Mouse (Mus musculus) layer of hippocampus, postnatal 25 days (tissue): ENCODE measurements around the gene Etv6. TPM values are rescaled to one million over a fixed set of nuclear protein-coding genes. Genes with fewer than 3 reads are reported as not detected.

Experiments
- DNase-seq, 2 experiments: peaks; one replicate each; pipeline ENCODE4 v3.0.0; 2022; ENCODE audit warnings: mixed read lengths in 2 of 2, low spot score in 1 of 2; ENCODE audit errors: extremely low spot score in 1 of 2
- total RNA-seq, 2 experiments: library from RNA; stranded (reverse); gene quantifications; 2 replicates each; pipeline ENCODE4 v1.2.3; 2021

Etv6 gene
- total RNA-seq, 2 experiments from 2014 or later = 9.2 to 10.3 TPM

DNA sequence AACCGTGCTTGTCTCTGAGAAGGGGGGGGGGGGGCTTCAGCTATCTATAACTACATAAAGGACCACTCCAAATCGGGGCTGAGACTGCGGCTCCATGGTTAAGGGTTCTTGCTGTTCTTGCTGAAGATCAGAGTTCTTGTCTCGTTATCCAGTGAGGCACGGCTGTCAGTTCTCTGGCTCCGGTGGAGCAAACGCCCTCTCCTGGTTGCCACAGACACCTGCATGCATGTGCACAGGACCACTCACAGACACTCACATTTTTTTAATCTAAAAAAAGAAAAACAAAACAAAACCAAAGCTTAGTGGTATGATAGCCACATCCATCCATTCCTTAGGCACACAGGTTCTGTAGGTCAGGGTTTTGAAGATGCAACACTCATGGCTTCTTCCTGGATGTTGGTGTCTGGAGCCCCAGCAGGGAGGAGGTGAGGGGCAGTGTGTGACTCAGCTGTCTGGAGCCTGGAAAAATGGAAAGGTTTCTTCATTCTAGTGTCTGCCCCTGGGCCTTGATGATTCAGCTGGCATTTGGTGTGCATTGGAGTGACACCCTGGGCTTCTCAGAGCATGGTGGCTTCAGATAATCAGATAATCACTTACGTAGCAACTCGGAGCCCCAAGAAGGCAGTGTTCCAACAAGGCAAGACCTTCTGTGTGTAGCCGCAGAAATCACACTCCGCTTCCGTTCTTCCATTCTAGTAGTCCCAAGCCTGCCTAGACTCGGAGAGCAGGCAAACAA lies 262.6 kb downstream of the Etv6 start:
- DNase-seq = no peak

DNA sequence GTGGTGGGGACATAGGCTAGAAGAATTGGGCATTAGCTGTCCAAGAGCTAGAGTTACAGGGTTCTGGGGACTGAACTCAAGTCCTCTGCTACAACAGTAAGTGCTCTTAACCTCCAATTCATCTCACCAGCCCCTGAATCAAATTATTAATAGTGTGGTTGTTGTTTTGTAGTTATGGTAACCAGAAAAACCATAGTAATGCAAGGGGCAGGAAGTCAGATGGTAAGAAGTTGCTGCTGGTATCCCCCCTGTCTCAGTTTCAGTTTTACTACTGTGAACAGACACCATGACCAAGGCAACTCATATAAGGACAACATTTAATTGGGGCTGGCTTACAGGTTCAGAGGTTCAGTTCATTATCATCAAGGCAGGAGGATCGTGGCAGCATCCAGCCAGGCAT lies 266.5 kb downstream of the Etv6 start:
- no peak for DNase-seq

DNA sequence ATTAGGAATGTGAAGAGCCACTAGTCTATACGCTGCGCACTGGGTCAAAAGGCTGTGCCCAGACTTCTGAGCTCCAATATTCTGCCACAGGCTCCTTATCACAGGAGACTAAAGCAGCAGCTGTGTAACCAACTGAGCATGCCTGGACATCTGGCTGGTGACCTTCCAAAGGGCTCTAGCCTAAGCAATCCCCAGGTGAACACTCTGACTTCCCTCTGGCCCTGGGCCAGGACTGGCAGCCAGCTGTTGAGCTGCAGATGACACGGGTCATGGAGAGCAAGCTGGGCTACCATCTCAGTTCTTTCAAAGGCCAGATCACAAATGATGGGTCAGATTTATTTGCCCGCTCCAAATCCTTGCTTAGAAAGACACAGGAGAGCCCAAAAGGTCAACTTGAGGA lies 275.8 kb downstream of the Etv6 start:
- no peak for DNase-seq

DNA sequence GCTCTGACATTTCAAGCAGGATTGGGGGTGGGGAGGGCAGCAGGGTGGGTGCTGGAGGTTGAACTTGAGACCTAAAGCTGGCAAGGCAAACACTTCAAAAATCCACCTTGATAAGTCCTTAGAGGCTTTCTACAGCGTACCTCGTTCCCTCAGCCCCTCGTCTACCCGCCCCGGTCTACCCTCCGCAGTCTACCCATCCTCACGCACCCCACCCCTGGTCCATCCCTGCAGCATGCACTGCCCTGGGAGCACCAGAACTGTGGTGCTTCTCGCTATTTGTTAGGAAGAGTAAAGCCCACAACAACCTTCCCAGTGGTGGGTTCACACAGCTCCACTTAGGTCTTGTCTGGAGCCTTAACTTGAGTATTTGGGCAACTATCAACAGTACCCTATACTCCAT lies 277.1 kb downstream of the Etv6 start:
- no peak for DNase-seq

DNA sequence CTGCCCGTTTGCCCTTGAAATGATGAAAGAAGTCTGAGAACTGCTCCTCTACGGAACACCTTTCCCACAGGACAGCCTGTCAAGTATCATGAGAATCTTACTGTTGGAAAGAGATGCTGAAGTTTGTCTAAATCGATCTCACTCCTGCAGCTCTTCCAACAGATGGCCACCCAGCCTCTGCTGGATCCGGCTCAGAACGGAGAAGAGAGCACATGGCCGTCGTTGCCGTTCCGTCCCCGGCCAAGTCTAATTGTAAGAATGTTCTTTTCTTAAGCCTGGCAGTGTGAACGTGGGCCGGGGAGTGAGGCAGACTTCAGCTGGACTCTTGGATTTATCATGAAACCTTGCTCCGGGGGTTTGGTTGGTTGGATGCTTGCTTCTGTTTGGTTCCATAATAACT lies 281.9 kb downstream of the Etv6 start:
- peak; percentile 14 to 16 for DNase-seq

Other genes with a start within 250 kb of the Etv6 start
- not detected for gene Kap, start 181.9 kb upstream of the Etv6 start, total RNA-seq